Mouse (Mus musculus) midbrain, postnatal 0 days (tissue): ENCODE measurements around the gene Sh3bp4. TPM values are rescaled to one million over a fixed set of nuclear protein-coding genes. Genes with fewer than 3 reads are reported as not detected.

ENCODE experiments used
- ATAC-seq: fragments of 200-750 bp; cut with Nextera tagmentation; 2 replicates; pipeline ENCODE4 v1.8.0; 2017; ENCODE audit warnings: moderate number of reproducible peaks, mild to moderate bottlenecking, moderate TSS enrichment, moderate library complexity; ENCODE audit not compliant: low FRiP score
- DNase-seq: peaks from one replicate; pipeline ENCODE4 v3.0.0-alpha.2; 2015; ENCODE audit warnings: low spot score
- H3K27ac ChIP-seq: fragments of 300-500 bp; sonication (generic); 2 replicates; pipeline ENCODE4 v1.5.1; 2014; ENCODE audit warnings: low read depth, mild to moderate bottlenecking, low read length, mixed read lengths
- H3K27me3 ChIP-seq: fragments of 300-500 bp; sonication (generic); 2 replicates; pipeline ENCODE4 v1.6.1; 2014; ENCODE audit warnings: low read length, control low read depth, mixed read lengths; ENCODE audit not compliant: insufficient read depth
- H3K36me3 ChIP-seq: fragments of 300-500 bp; sonication (generic); 2 replicates; pipeline ENCODE4 v1.6.1; 2014; ENCODE audit warnings: low read length, control low read depth, mixed read lengths; ENCODE audit not compliant: insufficient read depth
- H3K4me1 ChIP-seq: fragments of 300-500 bp; sonication (generic); 2 replicates; pipeline ENCODE4 v1.6.1; 2014; ENCODE audit warnings: mild to moderate bottlenecking, control low read depth, antibody characterized with exemption, low read length, mixed read lengths; ENCODE audit not compliant: insufficient read depth
- H3K4me2 ChIP-seq: fragments of 300-500 bp; sonication (generic); 2 replicates; pipeline ENCODE4 v1.6.1; 2014; ENCODE audit warnings: low read depth, mild to moderate bottlenecking, low read length, mixed read lengths; ENCODE audit not compliant: poor library complexity, severe bottlenecking
- H3K4me3 ChIP-seq: fragments of 300-500 bp; sonication (generic); 2 replicates; pipeline ENCODE4 v1.5.1; 2014; ENCODE audit warnings: low read depth, mild to moderate bottlenecking, low read length, moderate library complexity
- H3K9ac ChIP-seq: fragments of 300-500 bp; sonication (generic); replicated peaks from 2 replicates; pipeline ENCODE4 v1.6.1; 2014; ENCODE audit warnings: mild to moderate bottlenecking, low read length, moderate library complexity, mixed read lengths; ENCODE audit not compliant: poor library complexity, severe bottlenecking
- H3K9me3 ChIP-seq: fragments of 300-500 bp; sonication (generic); 2 replicates; pipeline ENCODE4 v1.6.1; 2016; ENCODE audit warnings: low read length, control low read depth
- CTCF ChIP-seq: IDR thresholded peaks from 2 replicates; pipeline ENCODE4 v1.5.1; 2016; ENCODE audit warnings: antibody characterized with exemption, mild to moderate bottlenecking
- WGBS: fragments of 180-500 bp; shearing (Covaris S2); extraction: QIAGEN DNeasy Blood & Tissue Kit; methylation state at CpG from one replicate; pipeline ENCODE4 v1.1.7; 2014; 5-methylcytosine and 5-hydroxymethylcytosine counted together
- polyA plus RNA-seq: library from polyadenylated mRNA; unstranded; fragments of >200 nt; fragmentation: Nextera tagmentation; extraction: Ambion mirVana; gene quantifications from 2 replicates; pipeline ENCODE4 v1.2.1, GENCODE M21; 2015
- total RNA-seq: library from RNA; depleted of rRNA; stranded (reverse); fragments of >200 nt; gene quantifications from 2 replicates; pipeline ENCODE4 v1.2.3, GENCODE M21; 2014

The Sh3bp4 gene
- total and polyA plus RNA-seq, 2 experiments from 2014 or later = 11.0 to 26.5 TPM

DNA sequence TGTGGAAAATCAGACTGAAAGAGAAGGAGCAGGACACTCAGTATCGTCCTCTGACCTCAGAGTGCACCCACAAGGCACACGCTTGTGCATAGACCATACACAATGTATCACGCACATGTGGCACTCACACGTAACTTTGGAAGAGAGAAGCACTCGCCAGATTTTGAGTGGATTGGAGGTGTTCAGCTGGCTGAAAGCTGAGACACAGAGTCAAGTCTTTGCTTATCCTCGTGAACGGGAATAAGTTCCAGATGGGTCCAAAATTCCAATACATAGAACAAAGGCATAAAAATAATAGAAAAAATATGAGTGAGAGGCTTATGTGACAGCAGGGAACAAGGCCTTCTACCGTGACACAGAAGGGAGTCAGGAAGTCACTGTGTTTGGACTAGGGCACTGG, 36.6 kb upstream of the Sh3bp4 start:
- Histone ChIP-seq H3K4me1 (no peaks in the 10 kb centered on the region), H3K27ac (no peak overlapping the region), H3K9me3 (no peaks in the 10 kb centered on the region), H3K9ac (no peak overlapping the region), H3K36me3 (no peaks in the 10 kb centered on the region), H3K4me3 (no peak overlapping the region), H3K27me3 (no peaks in the 10 kb centered on the region), H3K4me2 (no peak overlapping the region)
- DNase-seq (no peak), ATAC-seq (no peak)
- no peak for TF ChIP-seq CTCF
- 80% methylated on average over 8 of the region's 8 CpGs for WGBS

DNA sequence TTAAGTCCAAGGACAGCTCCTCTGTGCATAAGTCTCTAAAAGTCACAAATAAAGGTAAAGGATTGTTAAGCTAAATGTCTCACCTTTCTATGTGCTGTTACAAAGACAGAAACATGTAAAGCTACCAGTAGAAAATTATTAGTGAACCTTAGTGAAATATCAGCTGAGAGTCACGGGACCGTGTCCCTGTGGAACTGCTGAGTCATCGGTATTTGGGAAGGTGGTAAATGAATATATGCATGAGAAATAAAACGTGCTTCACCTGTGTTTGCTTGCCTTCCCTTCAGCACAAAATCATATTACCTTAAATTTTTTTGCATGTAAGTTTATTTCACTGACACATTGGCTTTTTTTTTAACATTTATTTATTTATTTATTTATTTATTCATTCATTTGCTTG, 36.2 kb upstream of the Sh3bp4 start:
- DNase-seq (no peak), ATAC-seq (no peak)
- H3K4me2 ChIP-seq = no peak overlapping the region
- H3K9ac ChIP-seq = no peak overlapping the region
- no peak for TF ChIP-seq CTCF
- H3K4me1 ChIP-seq = no peaks in the 10 kb centered on the region
- H3K27me3 ChIP-seq = no peaks in the 10 kb centered on the region
- H3K4me3 ChIP-seq = no peak overlapping the region
- no peaks in the 10 kb centered on the region for H3K9me3 ChIP-seq
- no peak overlapping the region for H3K27ac ChIP-seq
- H3K36me3 ChIP-seq = no peaks in the 10 kb centered on the region
- WGBS = 69% methylated on average over 4 of the region's 4 CpGs

DNA sequence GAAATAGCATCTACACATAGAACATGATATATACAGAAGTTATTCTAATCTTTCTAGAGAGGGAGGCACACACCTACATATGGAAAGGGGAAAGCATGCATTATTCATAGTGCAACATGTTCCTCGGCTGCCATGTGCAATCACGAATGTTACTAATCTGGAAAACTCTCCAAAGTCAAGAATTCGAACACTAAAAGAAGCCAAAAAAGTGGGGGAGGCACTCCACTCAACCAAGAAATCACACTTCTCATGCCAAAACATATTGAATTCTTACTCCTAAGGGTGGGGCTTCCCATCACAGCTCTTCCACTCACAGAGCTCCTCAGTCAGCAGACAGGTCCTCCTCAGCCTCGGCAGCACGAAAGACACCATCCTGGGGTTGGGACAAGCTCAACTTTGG, 35.1 kb upstream of the Sh3bp4 start:
- 80% methylated on average over 5 of the region's 5 CpGs for WGBS
- Histone ChIP-seq H3K9ac (no peak overlapping the region), H3K36me3 (no peaks in the 10 kb centered on the region), H3K27me3 (no peaks in the 10 kb centered on the region), H3K9me3 (no peaks in the 10 kb centered on the region), H3K4me2 (no peak overlapping the region), H3K4me3 (no peak overlapping the region), H3K27ac (no peak overlapping the region), H3K4me1 (no peaks in the 10 kb centered on the region)
- no peak for DNase-seq
- no peak for ATAC-seq
- TF ChIP-seq CTCF = no peak

DNA sequence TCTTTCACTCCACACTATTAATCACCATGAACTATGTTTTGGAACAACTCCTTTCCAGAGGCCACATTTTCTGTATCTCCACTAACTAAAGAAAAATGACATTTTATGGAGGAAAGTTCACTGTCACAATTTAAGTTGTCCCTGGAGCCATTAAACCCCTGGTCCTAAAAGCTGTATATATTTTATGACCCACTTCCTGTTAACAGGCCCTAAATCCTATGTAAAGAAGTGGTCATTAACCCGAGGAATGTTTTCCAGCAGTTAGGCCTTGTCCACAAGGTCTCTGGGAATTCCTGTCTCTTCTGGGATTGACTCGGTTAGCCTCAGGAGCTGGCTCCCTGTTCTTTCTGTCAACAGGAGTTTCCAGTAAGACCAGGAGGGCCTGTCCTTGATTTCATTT, 30.4 kb upstream of the Sh3bp4 start:
- ATAC-seq (no peak), DNase-seq (no peak)
- TF ChIP-seq CTCF = no peak
- WGBS = 80% methylated on average over 2 of the region's 2 CpGs
- Histone ChIP-seq H3K9me3 (no peaks in the 10 kb centered on the region), H3K36me3 (no peaks in the 10 kb centered on the region), H3K4me1 (no peaks in the 10 kb centered on the region), H3K27me3 (no peaks in the 10 kb centered on the region), H3K4me2 (no peak overlapping the region), H3K4me3 (no peak overlapping the region), H3K9ac (no peak overlapping the region), H3K27ac (no peak overlapping the region)

DNA sequence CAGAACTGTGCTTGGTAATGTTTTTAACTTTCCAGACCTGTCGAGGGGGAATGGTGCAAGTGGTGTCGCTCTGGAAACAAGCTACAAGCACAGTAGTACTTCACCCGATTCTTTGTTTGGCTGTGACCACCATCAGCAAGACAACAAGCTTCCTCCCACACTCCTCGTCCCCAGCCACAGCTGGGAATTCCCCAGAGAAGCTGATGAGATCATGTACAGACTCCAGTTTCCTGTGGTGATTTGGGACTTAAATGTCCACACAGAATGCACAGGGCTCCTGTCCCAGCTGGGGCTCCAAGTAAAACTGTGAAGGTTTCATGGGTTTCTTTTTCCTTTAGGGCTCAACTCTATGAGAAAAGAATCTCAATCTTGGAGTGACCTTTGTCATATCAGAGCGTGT, 28.9 kb upstream of the Sh3bp4 start:
- Histone ChIP-seq H3K27me3 (no peaks in the 10 kb centered on the region), H3K9me3 (no peaks in the 10 kb centered on the region), H3K27ac (no peak overlapping the region), H3K4me3 (no peak overlapping the region), H3K36me3 (no peaks in the 10 kb centered on the region), H3K9ac (no peak overlapping the region), H3K4me1 (0 out of 2 replicates have a peak, but pooled peaks cover 3% of the 10 kb centered on the region), H3K4me2 (no peak overlapping the region)
- ATAC-seq = no peak
- 65% methylated on average over 5 of the region's 5 CpGs for WGBS
- DNase-seq = no peak
- no peak for TF ChIP-seq CTCF

DNA sequence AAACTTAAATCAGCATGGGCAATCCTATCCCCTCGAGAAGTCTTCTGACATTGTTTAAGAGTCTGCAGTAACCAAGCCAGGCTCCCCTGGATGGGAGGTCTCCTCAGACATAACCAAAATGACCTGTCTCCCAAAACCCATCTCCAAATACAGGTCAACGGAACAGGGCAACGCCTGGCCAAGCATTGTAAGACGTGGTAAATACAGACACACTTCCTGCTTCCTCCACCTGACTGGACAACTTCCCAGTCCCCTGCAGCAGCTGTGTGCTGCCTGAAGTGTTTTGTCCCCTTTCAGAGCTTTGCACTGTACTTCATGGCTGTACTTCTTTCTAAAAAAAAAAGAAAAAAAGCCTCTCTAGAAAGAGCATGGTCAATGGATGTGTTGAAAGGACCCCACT, 28.1 kb upstream of the Sh3bp4 start:
- H3K36me3 ChIP-seq = no peaks in the 10 kb centered on the region
- no peak for TF ChIP-seq CTCF
- DNase-seq (no peak), ATAC-seq (no peak)
- WGBS = 93% methylated on average over 4 of the region's 4 CpGs
- no peak overlapping the region for H3K4me3 ChIP-seq
- H3K9ac ChIP-seq = no peak overlapping the region
- H3K27ac ChIP-seq = no peak overlapping the region
- H3K9me3 ChIP-seq = no peaks in the 10 kb centered on the region
- H3K4me1 ChIP-seq = 0 out of 2 replicates have a peak, but pooled peaks cover 3% of the 10 kb centered on the region
- no peak overlapping the region for H3K4me2 ChIP-seq
- H3K27me3 ChIP-seq = no peaks in the 10 kb centered on the region
